Mouse (Mus musculus): ENCODE measurements around the gene Auts2.

DNA sequence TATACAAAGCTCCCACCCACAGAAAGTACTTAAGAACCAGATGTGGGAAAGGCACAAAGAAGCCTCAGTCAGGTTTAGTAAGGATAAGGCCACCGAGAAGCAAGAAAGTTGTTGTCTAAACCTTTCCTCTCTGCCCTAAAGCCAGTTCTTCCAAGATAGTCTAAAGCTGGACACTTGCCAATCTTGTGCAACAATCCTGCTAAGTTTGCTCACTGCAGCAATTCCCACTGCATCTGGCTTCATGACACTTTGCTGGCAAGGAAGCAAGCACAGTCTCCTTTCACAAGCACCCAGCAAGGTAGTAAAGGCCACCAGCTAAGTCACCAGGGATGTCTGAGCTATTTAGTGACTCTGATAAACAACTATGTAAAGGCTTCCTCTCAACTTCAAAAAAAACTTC lies 106.2 kb downstream of the Auts2 start:
- TF ChIP-seq CTCF (IDR thresholded peaks at IDR 0.05; ENCODE audit: borderline replicate concordance, insufficient read depth, low read depth, low read length) = no peak
- no peak for TF ChIP-seq POLR2A (IDR thresholded peaks at IDR 0.05; ENCODE audit: borderline replicate concordance, insufficient read depth, low read length)

Data from cerebellum, adult 2 months (tissue).